Mouse (Mus musculus) macrophage (primary cell): ENCODE measurements around the gene Fhod1. TPM values are rescaled to one million over a fixed set of nuclear protein-coding genes. Genes with fewer than 3 reads are reported as not detected.

Experiments
- H3K27ac ChIP-seq: fragments of 350-480 bp; formaldehyde crosslinking; 2 replicates; pipeline ENCODE4 v1.9.0; 2021
- H3K36me3 ChIP-seq: fragments of 350-480 bp; formaldehyde crosslinking; 2 replicates; pipeline ENCODE4 v1.9.0; 2021; ENCODE audit errors: inconsistent target
- H3K4me3 ChIP-seq: fragments of 350-480 bp; formaldehyde crosslinking; 2 replicates; pipeline ENCODE4 v1.9.0; 2021; ENCODE audit errors: inconsistent target
- H3K79me2 ChIP-seq: fragments of 350-480 bp; formaldehyde crosslinking; 2 replicates; pipeline ENCODE4 v1.9.0; 2021; ENCODE audit errors: inconsistent target
- WGBS: methylation state at CpG from one replicate; pipeline ENCODE4 v1.1.7; 2026; ENCODE audit warnings: inconsistent platforms; ENCODE audit not compliant: missing documents; 5-methylcytosine and 5-hydroxymethylcytosine counted together
- polyA plus RNA-seq: library from polyadenylated mRNA; stranded (reverse); fragments of 250-400 nt; gene quantifications from 3 replicates; pipeline ENCODE4 v1.2.4, GENCODE M21; 2018; ENCODE audit warnings: inconsistent platforms

Fhod1 gene
- polyA plus RNA-seq, 1 experiment from 2014 or later = 5.6 TPM

DNA sequence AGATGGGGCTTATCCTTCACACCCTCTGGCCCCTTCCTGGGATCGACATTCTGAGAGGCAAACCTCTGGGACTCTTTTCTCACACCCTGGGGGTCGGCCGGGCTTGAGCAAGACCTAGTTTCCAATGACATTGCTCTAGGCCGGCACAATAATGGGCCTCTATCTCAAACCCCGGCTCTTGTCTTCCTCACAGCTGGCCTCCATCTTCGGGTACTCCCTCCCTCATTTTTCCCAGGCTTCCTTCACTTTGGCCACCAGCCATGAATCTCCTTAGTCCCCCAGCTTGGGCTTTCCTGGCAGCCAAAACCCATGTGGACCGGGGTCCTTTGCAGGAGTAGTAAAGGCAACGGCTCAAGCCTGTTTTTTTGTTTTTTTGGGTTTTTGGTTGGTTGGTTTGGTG lies 6.4 kb downstream of the Fhod1 start:
- 94% methylated on average over 8 of the region's 8 CpGs for WGBS
- peaks cover 54% of the 10 kb centered on the region for H3K79me2 ChIP-seq
- H3K27ac ChIP-seq = no peak overlapping the region
- no peak overlapping the region for H3K4me3 ChIP-seq
- H3K36me3 ChIP-seq = peaks cover 14% of the 10 kb centered on the region

DNA sequence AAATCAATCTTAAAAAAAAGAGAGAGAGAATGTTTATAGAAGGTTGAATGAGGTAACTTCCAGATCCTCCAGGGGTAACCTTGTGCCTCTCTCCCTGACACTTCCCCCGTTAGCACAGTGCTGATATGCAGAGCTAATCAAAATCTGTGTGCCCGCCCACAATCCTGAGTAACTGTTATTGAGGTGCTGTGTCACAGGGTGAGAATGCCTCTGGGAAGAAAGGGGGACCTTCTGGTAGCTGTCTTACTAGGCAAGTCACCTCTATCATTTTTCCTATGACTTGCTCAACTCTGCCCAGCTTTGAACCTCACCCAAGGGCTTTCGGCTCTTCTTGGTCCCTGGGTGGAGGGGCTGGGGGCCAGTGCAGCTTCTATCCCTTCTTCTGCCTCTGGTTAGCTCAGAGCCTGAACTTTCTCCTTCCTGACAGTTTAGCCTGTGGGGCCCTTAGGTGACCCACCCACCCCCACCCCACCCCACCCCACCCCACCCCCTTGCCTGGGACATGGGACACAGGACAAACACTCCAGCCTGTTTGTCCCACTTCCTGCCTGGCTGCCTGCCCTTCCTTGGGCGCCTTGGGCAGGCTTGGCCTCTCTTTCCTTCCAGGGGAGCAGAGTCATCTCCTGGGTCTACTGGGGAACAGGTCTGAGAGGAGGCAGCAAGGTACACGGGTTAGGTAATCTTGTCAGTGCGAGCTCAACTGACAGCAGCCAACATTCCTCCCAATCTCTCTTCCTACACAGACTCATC lies 7.7 kb downstream of the Fhod1 start:
- H3K36me3 ChIP-seq = peaks cover 28% of the 10 kb centered on the region
- peak overlapping the region; percentile 63 for H3K27ac ChIP-seq
- WGBS = 47% methylated on average over 6 of the region's 6 CpGs
- peaks cover 49% of the 10 kb centered on the region for H3K79me2 ChIP-seq
- H3K4me3 ChIP-seq = no peak overlapping the region

GRCm38 (mm10) chr8:105338992-105339391 lies 8.8 kb downstream of the Fhod1 start:
- Histone ChIP-seq H3K36me3 (peaks cover 39% of the 10 kb centered on the region), H3K4me3 (no peak overlapping the region), H3K79me2 (peaks cover 39% of the 10 kb centered on the region), H3K27ac (peak overlapping the region; percentile 63)
- WGBS = 3% methylated on average over 4 of the region's 4 CpGs

- 97% methylated on average over 32 of the region's 32 CpGs for WGBS
- H3K36me3 ChIP-seq = peaks cover 55% of the 10 kb centered on the region
Observed at GRCm38 (mm10) chr8:105336373-105337130, 11.2 kb downstream of the Fhod1 start.

DNA sequence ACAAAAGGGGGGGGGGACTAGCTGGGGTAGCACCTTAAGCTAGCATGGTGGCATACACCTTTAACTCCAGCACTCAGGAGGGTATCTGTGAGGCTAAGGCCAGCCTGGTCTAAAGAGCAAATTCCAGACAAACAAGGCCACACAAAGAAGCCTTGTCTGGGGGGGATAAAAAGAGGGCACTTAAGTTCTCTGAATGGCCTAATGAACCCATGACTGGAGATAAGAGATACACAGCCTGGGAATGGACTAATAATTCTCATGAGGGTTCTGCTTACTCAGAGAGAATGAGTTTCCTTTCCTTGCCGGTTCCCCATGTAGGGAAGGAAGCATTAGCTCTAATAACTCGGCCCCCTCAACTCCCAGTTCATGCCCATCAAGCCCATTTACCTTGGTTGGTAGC lies 15.2 kb downstream of the Fhod1 start:
- H3K27ac ChIP-seq = no peak overlapping the region
- peaks cover 83% of the 10 kb centered on the region for H3K36me3 ChIP-seq
- no peak overlapping the region for H3K4me3 ChIP-seq
- 89% methylated on average over 2 of the region's 2 CpGs for WGBS
- H3K79me2 ChIP-seq = peaks cover 14% of the 10 kb centered on the region

More at GRCm38 (mm10) chr8:105336373-105337130, 11.2 kb downstream of the Fhod1 start:
- Histone ChIP-seq H3K27ac (no peak overlapping the region), H3K4me3 (no peak overlapping the region), H3K79me2 (peaks cover 15% of the 10 kb centered on the region; the same call in 1 of the 2 replicates)

GRCm38 (mm10) chr8:105331931-105332330 lies 15.8 kb downstream of the Fhod1 start:
- no peak overlapping the region for H3K4me3 ChIP-seq
- H3K79me2 ChIP-seq = peaks cover 20% of the 10 kb centered on the region
- no peak overlapping the region for H3K27ac ChIP-seq
- H3K36me3 ChIP-seq = peaks cover 77% of the 10 kb centered on the region
- 92% methylated on average over 9 of the region's 9 CpGs for WGBS

- Histone ChIP-seq H3K36me3 (peaks cover 73% of the 10 kb centered on the region), H3K27ac (no peak overlapping the region), H3K79me2 (peaks cover 24% of the 10 kb centered on the region), H3K4me3 (no peak overlapping the region)
- 96% methylated on average over 20 of the region's 22 CpGs for WGBS
Observed at GRCm38 (mm10) chr8:105331469-105331868, 16.3 kb downstream of the Fhod1 start.

DNA sequence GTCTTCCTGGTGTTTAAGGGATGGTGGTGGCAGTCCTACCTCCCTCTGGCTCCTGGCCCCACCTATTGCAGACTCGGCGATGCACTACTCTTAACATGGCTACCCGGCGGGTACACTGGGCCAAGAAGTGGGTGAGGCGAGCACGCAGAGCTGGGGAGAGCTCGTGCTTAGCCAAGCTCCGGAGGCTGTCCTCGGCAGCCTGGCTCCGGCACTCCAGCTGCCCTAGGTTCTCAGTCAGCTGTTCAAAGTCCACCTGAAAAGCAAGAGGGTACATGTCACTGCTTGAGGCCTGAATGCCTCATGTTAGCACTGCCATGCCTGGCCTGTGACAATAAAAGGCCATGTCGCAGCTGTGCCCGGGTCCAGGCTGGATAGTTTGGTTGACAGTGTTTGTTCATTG lies 17.4 kb downstream of the Fhod1 start:
- peaks cover 29% of the 10 kb centered on the region for H3K79me2 ChIP-seq
- 96% methylated on average over 12 of the region's 12 CpGs for WGBS
- peaks cover 61% of the 10 kb centered on the region for H3K36me3 ChIP-seq

GRCm38 (mm10) chr8:105326968-105327367 lies 20.8 kb downstream of the Fhod1 start:
- WGBS = 52% methylated on average over 6 of the region's 6 CpGs
- H3K36me3 ChIP-seq = peaks cover 47% of the 10 kb centered on the region

More for the DNA sequence above, 17.4 kb downstream of the Fhod1 start:
- Histone ChIP-seq H3K27ac (no peak overlapping the region), H3K4me3 (no peak overlapping the region)

DNA sequence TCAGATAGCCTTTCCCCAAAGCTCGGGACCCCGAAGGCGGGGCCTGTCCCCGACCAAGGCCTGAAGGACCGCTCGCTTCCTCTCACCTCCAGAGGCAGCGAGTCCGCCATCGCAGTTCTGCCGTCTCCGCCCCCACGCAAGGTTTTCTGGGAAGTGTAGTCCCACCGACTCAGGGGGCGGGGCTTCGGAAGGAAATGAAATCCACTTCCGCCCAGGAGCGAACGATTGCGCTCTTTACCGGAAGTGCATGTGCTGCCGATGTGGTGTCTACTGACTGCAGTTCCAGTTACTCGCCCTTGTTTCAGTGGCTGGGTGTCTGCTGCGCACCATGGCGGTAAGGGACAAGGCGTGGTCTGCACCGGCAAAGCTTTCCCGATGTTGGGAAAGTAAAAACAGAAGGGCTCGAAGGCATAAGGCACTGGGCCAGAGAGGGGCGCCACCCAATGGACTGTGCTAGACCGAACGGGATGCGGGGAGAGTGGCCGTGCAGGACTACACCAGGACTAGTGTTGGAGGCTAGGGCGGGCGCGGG lies 21.5 kb downstream of the Fhod1 start, which contains the start of the genes Lrrc29 and Tmem208:
Gene Lrrc29, minus strand, starts transcription at position 138 of the 532 bp plus-strand sequence.
Gene Tmem208, plus strand, starts transcription at position 214 of the 532 bp plus-strand sequence.
- peaks cover 39% of the 10 kb centered on the region for H3K36me3 ChIP-seq
- peaks cover 30% of the 10 kb centered on the region for H3K79me2 ChIP-seq
- H3K4me3 ChIP-seq = peak within 1 kb of the TSS; percentile 92
- WGBS = 1% methylated on average over 36 of the region's 36 CpGs
- peak within 1 kb of the TSS; percentile 83 for H3K27ac ChIP-seq

More at GRCm38 (mm10) chr8:105326968-105327367, 20.8 kb downstream of the Fhod1 start:
- H3K27ac ChIP-seq = peak overlapping the region; percentile 83
- H3K79me2 ChIP-seq = peaks cover 30% of the 10 kb centered on the region
- H3K4me3 ChIP-seq = peak overlapping the region; percentile 92

- WGBS = 1% methylated on average over 12 of the region's 12 CpGs
- peak overlapping the region; percentile 92 for H3K4me3 ChIP-seq
- H3K36me3 ChIP-seq = peaks cover 34% of the 10 kb centered on the region; the same call in 1 of the 2 replicates
- H3K27ac ChIP-seq = peak overlapping the region; percentile 83
- peaks cover 30% of the 10 kb centered on the region for H3K79me2 ChIP-seq
Observed at GRCm38 (mm10) chr8:105325641-105326093, 22.1 kb downstream of the Fhod1 start.

- Histone ChIP-seq H3K79me2 (peaks cover 23% of the 10 kb centered on the region), H3K36me3 (peaks cover 11% of the 10 kb centered on the region; the same call in 1 of the 2 replicates), H3K27ac (no peak overlapping the region), H3K4me3 (no peak overlapping the region)
- WGBS = 87% methylated on average over 4 of the region's 4 CpGs
Observed at GRCm38 (mm10) chr8:105323183-105323582, 24.6 kb downstream of the Fhod1 start.

- no peaks in the 10 kb centered on the region for H3K79me2 ChIP-seq
Observed at GRCm38 (mm10) chr8:105318662-105319190, 29.0 kb downstream of the Fhod1 start.

GRCm38 (mm10) chr8:105317941-105318340 lies 29.8 kb downstream of the Fhod1 start:
- 96% methylated on average over 4 of the region's 4 CpGs for WGBS
- no peak overlapping the region for H3K27ac ChIP-seq
- H3K79me2 ChIP-seq = no peaks in the 10 kb centered on the region
- peaks cover 32% of the 10 kb centered on the region for H3K36me3 ChIP-seq
- H3K4me3 ChIP-seq = no peak overlapping the region

More at GRCm38 (mm10) chr8:105318662-105319190, 29.0 kb downstream of the Fhod1 start:
- 96% methylated on average over 11 of the region's 11 CpGs for WGBS
- no peak overlapping the region for H3K4me3 ChIP-seq
- H3K27ac ChIP-seq = no peak overlapping the region
- H3K36me3 ChIP-seq = peaks cover 27% of the 10 kb centered on the region
